Mouse (Mus musculus): ENCODE results near the gene Rnf7.

The Rnf7 gene

DNA sequence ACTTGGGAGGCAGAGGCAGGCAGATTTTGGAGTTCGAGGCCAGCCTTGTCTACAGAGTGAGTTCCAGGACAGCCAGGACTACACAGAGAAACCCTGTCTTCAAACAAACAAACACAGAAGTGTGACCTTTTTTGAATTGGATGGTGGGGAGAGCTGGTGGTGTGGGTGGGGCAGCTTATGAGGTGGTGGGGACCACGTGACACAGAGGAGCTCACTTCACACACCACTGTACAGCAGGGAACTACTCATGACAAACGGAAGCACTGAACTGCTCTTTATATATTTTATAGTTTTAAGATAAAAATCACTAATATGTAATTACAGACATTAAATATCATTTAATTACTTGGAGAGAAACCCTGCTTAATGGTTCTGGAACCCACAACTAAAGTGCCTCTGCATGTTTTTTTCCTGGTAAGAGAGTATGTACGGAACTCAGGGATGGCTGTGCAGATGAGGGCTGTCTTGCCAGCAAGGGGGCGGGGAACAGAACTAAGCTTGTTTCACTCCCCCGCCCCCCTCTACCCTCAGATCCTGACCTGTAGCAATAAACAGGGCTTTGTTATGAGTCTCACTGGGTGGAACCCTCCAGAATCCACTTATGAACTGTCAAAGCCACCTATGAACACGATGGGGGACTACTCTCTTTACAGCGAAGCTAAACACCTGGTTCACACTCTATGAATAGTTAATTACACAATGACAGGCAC is 8.8 kb downstream of the Rnf7 start:
- DNase-seq: no peak

GRCm38 (mm10) chr9:96463708-96464107 is 14.8 kb downstream of the Rnf7 start:
- DNase-seq: no peak

DNA sequence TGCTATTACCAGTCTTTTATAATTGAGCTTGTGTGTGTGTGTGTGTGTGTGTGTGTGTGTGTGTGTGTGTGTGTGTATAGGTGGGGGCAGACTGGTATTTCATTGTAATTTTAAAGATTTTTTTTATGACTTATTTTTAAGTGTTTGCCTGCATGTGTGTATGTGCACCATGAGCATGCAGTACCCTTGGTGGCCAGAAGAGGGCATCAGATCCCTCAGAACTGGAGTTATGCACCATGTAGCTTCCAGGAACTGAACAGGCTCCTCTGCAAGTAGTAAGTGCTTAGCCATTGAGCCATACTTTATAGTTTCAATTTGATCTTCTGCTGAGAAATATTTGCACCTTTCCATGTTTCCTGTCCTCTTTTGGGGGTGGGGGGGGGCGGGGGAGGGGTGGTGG is 16.9 kb downstream of the Rnf7 start:
- no peak for DNase-seq

DNA sequence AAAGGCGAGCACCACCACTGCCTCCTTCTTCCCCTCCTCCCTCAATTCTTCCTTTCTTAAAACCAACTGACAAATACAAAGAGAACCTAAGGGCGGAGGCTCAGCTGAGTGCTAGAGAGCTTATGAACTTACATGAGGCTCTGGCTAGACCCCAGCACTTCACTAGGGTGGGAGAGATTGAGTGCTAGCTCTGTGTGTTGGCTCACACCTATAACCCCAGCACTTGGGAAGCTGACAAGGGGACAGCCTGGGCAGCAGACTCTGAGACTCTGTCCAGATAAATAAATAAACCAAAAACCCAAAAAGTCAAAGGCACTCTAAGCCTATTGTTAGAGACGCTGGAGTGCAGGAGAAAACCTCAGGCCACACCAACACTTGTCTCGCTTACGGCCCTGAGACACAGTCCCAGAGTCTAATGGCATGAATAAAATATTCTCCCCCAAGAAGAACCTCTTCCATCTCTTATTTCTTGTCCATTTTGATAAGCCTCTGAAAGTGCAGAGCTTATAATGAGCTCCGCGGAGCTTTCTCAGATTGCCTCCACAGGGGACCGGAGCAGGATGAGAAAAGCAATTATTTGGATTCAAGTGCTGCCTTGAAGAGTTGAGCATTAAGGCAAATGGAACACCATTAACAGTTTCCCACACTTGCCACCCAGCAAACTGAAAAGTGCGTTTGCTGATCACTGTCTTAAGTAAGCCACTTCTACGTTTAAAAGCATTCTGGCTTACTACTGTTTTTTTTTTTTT is 18.2 kb downstream of the Rnf7 start:
- DNase-seq: no peak

DNA sequence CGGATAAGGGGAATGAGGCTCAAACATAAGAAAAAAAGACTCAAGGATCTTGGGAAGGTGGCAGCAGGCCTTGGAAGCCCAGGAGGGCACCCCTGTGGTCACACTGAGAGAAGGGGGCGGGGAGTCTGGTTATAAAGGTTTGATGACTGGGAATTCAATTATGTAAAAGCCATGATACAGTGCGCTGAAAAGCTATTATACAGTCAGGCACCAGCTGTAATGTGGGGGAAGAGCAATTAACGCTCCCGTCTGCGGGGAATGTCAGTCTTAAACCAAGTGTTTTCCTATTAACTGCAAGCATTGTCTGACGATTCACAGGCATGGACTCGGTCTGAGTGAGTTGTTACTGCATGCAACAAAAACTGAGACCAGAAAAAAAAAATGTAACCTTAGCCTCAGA is 22.9 kb downstream of the Rnf7 start:
- DNase-seq: no peak

DNA sequence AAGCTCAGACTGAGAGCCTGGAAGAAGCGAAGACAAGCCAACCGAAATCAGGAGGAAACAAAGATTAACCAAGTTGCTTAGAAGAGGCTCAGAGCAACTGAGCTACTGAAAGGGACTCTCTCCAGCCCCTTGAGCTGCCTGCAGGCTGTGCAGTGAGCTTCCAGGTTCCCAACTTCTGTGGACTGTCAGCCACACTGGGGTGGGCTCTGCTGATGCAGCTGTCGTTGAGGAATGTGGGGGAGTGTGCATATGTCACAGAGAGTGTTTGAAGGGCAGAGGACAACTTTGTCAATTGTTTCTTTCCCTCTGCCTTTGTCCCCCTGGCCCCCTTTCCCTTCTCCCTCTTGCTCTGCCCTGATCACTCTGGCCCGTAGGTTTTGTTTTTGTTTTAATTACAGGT is 25.5 kb downstream of the Rnf7 start:
- DNase-seq: no peak

GRCm38 (mm10) chr9:96450900-96451720 is 27.4 kb downstream of the Rnf7 start:
- peak in 1 of 2 experiments; percentile 30 for DNase-seq

- DNase-seq: no peak
Observed at GRCm38 (mm10) chr9:96449514-96449913, 29.0 kb downstream of the Rnf7 start.

- DNase-seq: no peak
Observed at GRCm38 (mm10) chr9:96445351-96445750, 33.1 kb downstream of the Rnf7 start.

- no peak for DNase-seq
Observed at GRCm38 (mm10) chr9:96442081-96442480, 36.4 kb downstream of the Rnf7 start.

- peak in 1 of 2 experiments; percentile 34 for DNase-seq
Observed at GRCm38 (mm10) chr9:96438334-96438871, 40.1 kb downstream of the Rnf7 start.

- peak; percentile 50 to 69 for DNase-seq
Observed at GRCm38 (mm10) chr9:96437805-96438333, 40.6 kb downstream of the Rnf7 start.

GRCm38 (mm10) chr9:96436901-96437804 is 41.3 kb downstream of the Rnf7 start:
- peak; percentile 13 to 15 for DNase-seq

DNA sequence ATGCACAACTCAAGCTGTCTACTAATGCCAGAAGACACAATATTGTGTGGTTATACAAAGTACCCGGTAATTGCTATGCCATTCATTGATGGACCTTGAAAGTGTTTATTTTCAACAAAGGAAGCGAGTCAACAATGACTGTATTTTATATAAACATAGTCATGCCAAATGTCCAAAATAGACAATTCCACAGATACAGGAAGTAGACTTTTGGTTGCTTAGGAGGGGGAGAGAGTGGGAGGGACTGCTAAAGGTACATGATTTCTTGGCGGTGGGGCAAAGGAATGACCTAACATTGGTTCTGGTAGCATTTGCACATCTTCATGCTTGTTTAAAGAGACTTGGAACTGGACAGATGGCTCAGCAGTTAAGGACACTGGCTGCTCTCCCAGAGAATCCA is 45.9 kb downstream of the Rnf7 start:
- no peak for DNase-seq

GRCm38 (mm10) chr9:96431081-96431480 is 47.4 kb downstream of the Rnf7 start:
- peak; percentile 45 to 48 for DNase-seq

DNA sequence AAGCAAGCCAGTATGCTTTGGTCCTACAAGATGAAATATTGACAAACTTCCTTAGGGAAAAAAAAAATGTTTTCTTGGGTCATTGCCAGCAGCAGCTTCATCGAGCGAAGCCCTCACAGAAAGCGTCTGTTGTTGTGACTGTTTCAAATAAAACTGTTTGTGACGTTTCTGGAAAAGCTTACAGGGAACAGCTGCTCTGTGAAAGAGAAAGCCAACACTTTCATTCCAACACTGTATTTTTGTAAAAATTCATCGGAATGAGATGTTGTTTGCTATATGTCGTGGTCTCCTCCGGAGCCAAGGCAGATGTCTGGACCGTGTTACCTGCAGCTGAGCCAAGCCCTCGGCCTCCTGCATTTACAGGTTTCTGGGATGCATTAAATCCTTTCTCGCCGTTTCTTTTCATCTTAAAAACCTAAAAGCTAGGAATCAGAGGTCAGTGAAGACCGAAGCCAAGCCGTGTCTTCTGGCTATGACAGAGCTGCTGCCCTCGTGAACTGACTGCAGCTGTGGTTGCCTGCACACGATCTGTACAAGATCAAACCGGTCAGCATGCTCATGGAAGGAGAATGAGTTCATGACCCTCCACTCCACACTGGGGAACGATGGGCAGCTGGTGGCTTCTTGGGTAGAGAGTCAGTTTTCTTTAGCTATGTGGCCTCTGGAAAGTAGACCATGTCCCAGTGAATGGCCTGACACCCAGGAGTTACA is 50.0 kb downstream of the Rnf7 start:
- DNase-seq: peak; percentile 35 to 55

- DNase-seq: peak; percentile 75 to 78
Observed at GRCm38 (mm10) chr9:96424027-96424426, 54.4 kb downstream of the Rnf7 start.
